Mouse (Mus musculus) gastrocnemius, postnatal 4 days (tissue): ENCODE data around the gene Hist1h1t. TPM values are rescaled to one million over a fixed set of nuclear protein-coding genes. Genes with fewer than 3 reads are reported as not detected.

Source experiments
- DNase-seq, 2 experiments: peaks; one replicate each; pipeline ENCODE4 v3.0.0; 2021 to 2022; ENCODE audit warnings: low spot score in 2 of 2, mixed read lengths in 2 of 2
- microRNA-seq: library from miRNA; unstranded; fragments of <30 nt; microRNA quantifications from one replicate; pipeline ENCODE4 v1.2.0, GENCODE M21; 2021
- total RNA-seq, 2 experiments: library from RNA; stranded (reverse); gene quantifications; 2 replicates each; pipeline ENCODE4 v1.2.3; 2021

Gene Hist1h1t
- total RNA-seq, 2 experiments from 2014 or later = 1.3 to 1.6 TPM

- no peak for DNase-seq
These were observed 34.9 kb downstream of the Hist1h1t start for GRCm38 (mm10) chr13:23730479-23730878.

GRCm38 (mm10) chr13:23732156-23732804 lies 36.7 kb downstream of the Hist1h1t start:
- DNase-seq = no peak

GRCm38 (mm10) chr13:23737091-23737490 lies 41.5 kb downstream of the Hist1h1t start:
- DNase-seq = no peak

- no peak for DNase-seq
These were observed 42.4 kb downstream of the Hist1h1t start for GRCm38 (mm10) chr13:23738041-23738440.

- peak; percentile 85 to 92 for DNase-seq
These were observed 43.1 kb downstream of the Hist1h1t start, which contains the start of gene Hist1h1c for GRCm38 (mm10) chr13:23738677-23739068. TSS of gene Hist1h1c (plus strand) at chr13:23738808.

- DNase-seq = peak; percentile 73 to 88
These were observed 43.7 kb downstream of the Hist1h1t start for GRCm38 (mm10) chr13:23739069-23739921.

- DNase-seq = no peak
These were observed 44.3 kb downstream of the Hist1h1t start for GRCm38 (mm10) chr13:23739922-23740252.

GRCm38 (mm10) chr13:23740256-23740840 lies 44.7 kb downstream of the Hist1h1t start:
- no peak for DNase-seq

- no peak for DNase-seq
These were observed 45.3 kb downstream of the Hist1h1t start for GRCm38 (mm10) chr13:23740910-23741309.

GRCm38 (mm10) chr13:23742007-23742406 lies 46.4 kb downstream of the Hist1h1t start:
- DNase-seq = no peak

- no peak for DNase-seq
These were observed 47.6 kb downstream of the Hist1h1t start for GRCm38 (mm10) chr13:23743215-23743614.

- DNase-seq = no peak
These were observed 48.3 kb downstream of the Hist1h1t start for GRCm38 (mm10) chr13:23743963-23744362.

- no peak for DNase-seq
These were observed 49.1 kb downstream of the Hist1h1t start for GRCm38 (mm10) chr13:23744421-23745380.

- peak; percentile 59 to 84 for DNase-seq
These were observed 50.0 kb downstream of the Hist1h1t start, which contains the start of gene Hist1h3c for GRCm38 (mm10) chr13:23745381-23746161. TSS of gene Hist1h3c (minus strand) at chr13:23745602.

Small RNAs within 50 kb of the gene (microRNA-seq; reads per million reads assigned to microRNA genes)
- not detected for gene Gm44314
- gene Gm44350 = not detected

Other genes with a start within 250 kb of the Hist1h1t start
- not detected for gene Btn1a1, start 229.9 kb upstream of the Hist1h1t start, total RNA-seq
- gene Btn2a2, start 207.0 kb upstream of the Hist1h1t start, total RNA-seq = under 1 TPM in 1 of 2 experiments, not detected in 1; 0.23 TPM
- gene Hist1h4h, start 164.8 kb upstream of the Hist1h1t start, total RNA-seq = 100 to 1,000 TPM; 761 to 939 TPM
- 100 to 1,000 TPM; 329 to 395 TPM for gene Hist1h2af, start 161.9 kb upstream of the Hist1h1t start, total RNA-seq
- 100 to 1,000 TPM; 100 to 143 TPM for gene Hist1h3g, start 160.4 kb upstream of the Hist1h1t start, total RNA-seq
- gene Hist1h2bh, start 152.4 kb upstream of the Hist1h1t start, total RNA-seq = 10 to 100 TPM; 18.5 to 24.9 TPM
- 100 to 1,000 TPM in 1 of 2 experiments, 10 to 100 TPM in 1; 92.1 to 134 TPM for gene Hist1h3f, start 151.8 kb upstream of the Hist1h1t start, total RNA-seq
- gene Hist1h4f, start 144.2 kb upstream of the Hist1h1t start, total RNA-seq = 100 to 1,000 TPM; 613 to 773 TPM
- 10 to 100 TPM; 34.6 to 45.9 TPM for gene Hist1h1d, start 142.6 kb upstream of the Hist1h1t start, total RNA-seq
- 100 to 1,000 TPM; 232 to 273 TPM for gene Hist1h3e, start 133.4 kb upstream of the Hist1h1t start, total RNA-seq
- 10 to 100 TPM; 63.6 to 92.7 TPM for gene Hist1h2ae, start 124.6 kb upstream of the Hist1h1t start, total RNA-seq
- 100 to 1,000 TPM; 491 to 581 TPM for gene Hist1h2bg, start 124.4 kb upstream of the Hist1h1t start, total RNA-seq
- 100 to 1,000 TPM; 240 to 292 TPM for gene Hist1h2bf, start 121.6 kb upstream of the Hist1h1t start, total RNA-seq
- 10 to 100 TPM; 51.6 to 79.2 TPM for gene Hist1h2ad, start 121.4 kb upstream of the Hist1h1t start, total RNA-seq
- gene Hist1h3d, start 120.1 kb upstream of the Hist1h1t start, total RNA-seq = 10 to 100 TPM; 55.2 to 69.3 TPM
- 100 to 1,000 TPM; 302 to 338 TPM for gene Hist1h4d, start 114.2 kb upstream of the Hist1h1t start, total RNA-seq
- gene Hist1h2be, start 74.7 kb upstream of the Hist1h1t start, total RNA-seq = 10 to 100 TPM; 40.8 to 47.6 TPM
- gene Hist1h1e, start 73.3 kb upstream of the Hist1h1t start, total RNA-seq = 100 to 1,000 TPM; 307 to 345 TPM
- 10 to 100 TPM; 12.7 to 14.2 TPM for gene Hist1h2ac, start 11.9 kb upstream of the Hist1h1t start, total RNA-seq
- gene Hist1h2bc, start 11.6 kb upstream of the Hist1h1t start, total RNA-seq = 10 to 100 TPM; 71.7 to 84.0 TPM
- 100 to 1,000 TPM; 206 to 241 TPM for gene Hist1h4c, start 2.6 kb downstream of the Hist1h1t start, total RNA-seq
- 1 to 10 TPM; 5.9 to 6.6 TPM for gene Hfe, start 15.0 kb downstream of the Hist1h1t start, total RNA-seq
- gene Hist1h1c, start 43.0 kb downstream of the Hist1h1t start, total RNA-seq = 100 to 1,000 TPM; 462 to 585 TPM
- gene Hist1h3c, start 49.8 kb downstream of the Hist1h1t start, total RNA-seq = 100 to 1,000 TPM; 162 to 207 TPM
- gene Hist1h2bb, start 50.9 kb downstream of the Hist1h1t start, total RNA-seq = 100 to 1,000 TPM; 215 to 270 TPM
- gene Hist1h2ab, start 55.3 kb downstream of the Hist1h1t start, total RNA-seq = 100 to 1,000 TPM; 390 to 456 TPM
- gene Hist1h3b, start 56.5 kb downstream of the Hist1h1t start, total RNA-seq = 100 to 1,000 TPM; 433 to 519 TPM
- 100 to 1,000 TPM; 298 to 366 TPM for gene Hist1h4b, start 61.2 kb downstream of the Hist1h1t start, total RNA-seq
- gene Hist1h4a, start 65.4 kb downstream of the Hist1h1t start, total RNA-seq = 100 to 1,000 TPM; 369 to 391 TPM
- 100 to 1,000 TPM; 353 to 457 TPM for gene Hist1h3a, start 66.6 kb downstream of the Hist1h1t start, total RNA-seq
- gene Hist1h1a, start 67.9 kb downstream of the Hist1h1t start, total RNA-seq = 100 to 1,000 TPM; 271 to 321 TPM
- gene Trim38, start 74.1 kb downstream of the Hist1h1t start, total RNA-seq = not detected
- under 1 TPM in 1 of 2 experiments, not detected in 1; 0.31 TPM for gene Slc17a2, start 111.2 kb downstream of the Hist1h1t start, total RNA-seq
- gene Slc17a3, start 143.6 kb downstream of the Hist1h1t start, total RNA-seq = under 1 TPM; 0.17 to 0.18 TPM
- gene Slc17a1, start 171.9 kb downstream of the Hist1h1t start, total RNA-seq = not detected
- not detected for gene Slc17a4, start 219.2 kb downstream of the Hist1h1t start, total RNA-seq
- gene Hist1h2ba, start 238.3 kb downstream of the Hist1h1t start, total RNA-seq = not detected
- gene Hist1h2aa, start 238.6 kb downstream of the Hist1h1t start, total RNA-seq = not detected